Mouse (Mus musculus): ENCODE measurements around the gene Kcnk5.

GRCm38 (mm10) chr14:20217299-20217864 lies 35.8 kb upstream of the Kcnk5 start:
- no peak for TF ChIP-seq CTCF (IDR thresholded peaks at IDR 0.05 in 2 of 3, conservative IDR thresholded peaks at IDR 0.05 in 1 of 3; ENCODE audit: control insufficient read depth in 1 of 3, insufficient read depth in 1 of 3, low read depth in 2 of 3, low read length in 3 of 3, poor library complexity in 1 of 3, severe bottlenecking in 1 of 3)
- TF ChIP-seq CHD1 (IDR thresholded peaks at IDR 0.05; ENCODE audit: low read depth, low read length): no peak
- TF ChIP-seq ELF1 (IDR thresholded peaks at IDR 0.05; ENCODE audit: low read depth, low read length): no peak

Measured in MEL (cell line).